Mouse (Mus musculus): Measurements from ENCODE around the gene Lamtor1.

- TF ChIP-seq JUND (conservative IDR thresholded peaks at IDR 0.05; ENCODE audit: low read depth, low read length) (no peak), ZKSCAN1 (IDR thresholded peaks at IDR 0.05; ENCODE audit: borderline replicate concordance, low read depth, low read length) (no peak), POLR2A (IDR thresholded peaks at IDR 0.05; ENCODE audit: low read depth, low read length) (no peak), RCOR1 (conservative IDR thresholded peaks at IDR 0.05; ENCODE audit: low read depth, low read length) (no peak), MEF2A (IDR thresholded peaks at IDR 0.05; ENCODE audit: borderline replicate concordance, low read depth, low read length) (no peak), MXI1 (IDR thresholded peaks at IDR 0.05; ENCODE audit: low read depth, low read length) (no peak), CTCF (conservative IDR thresholded peaks at IDR 0.05 in 1 of 2, IDR thresholded peaks at IDR 0.05 in 1 of 2; ENCODE audit: low read depth in 2 of 2, low read length in 2 of 2) (no peak)
These were observed 44.7 kb upstream of the Lamtor1 start for GRCm38 (mm10) chr7:101860978-101861377.

Data from CH12.LX (cell line).